Comparison of ENCODE assay signal across 27 mouse cellular contexts in the genomic region with DNA sequence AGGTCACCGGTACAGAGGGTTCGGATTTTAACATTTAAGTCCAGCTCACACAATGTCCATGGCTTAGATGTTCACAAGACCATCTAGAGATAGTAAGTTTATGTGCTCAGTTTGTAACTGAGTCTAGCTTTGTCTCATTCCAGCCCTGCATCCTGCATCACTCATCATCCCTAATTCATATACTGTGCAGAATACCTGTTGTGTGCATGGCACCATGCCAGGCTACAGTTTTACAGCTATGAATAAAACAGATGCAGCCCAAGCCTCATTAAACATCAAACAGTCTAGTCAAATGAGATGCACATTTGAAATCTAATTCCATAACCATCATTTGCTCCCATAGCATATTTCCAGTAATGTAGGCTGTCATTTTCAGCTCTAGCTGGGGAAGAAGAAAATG.
DNase-seq lines count a peak whose midpoint lies in the region; ATAC-seq and TF ChIP-seq lines count a peak whose summit lies in the region.
"Had no signal": no experiment of that assay in that cellular context is flagged by ENCODE, and none has a peak within 500 bp of the region (broad histone marks: within the 10 kb centered on the region; RNA-seq: fewer than 3 reads in every experiment).

No protein-coding gene starts in this region.

- H3K4me3 ChIP-seq in hindbrain, embryonic 13.5 days = no peak overlapping the region
- no peak overlapping the region for H3K4me3 ChIP-seq in hindbrain, embryonic 11.5 days (ENCODE audit: low read depth, low read length)
- no peak overlapping the region for H3K4me3 ChIP-seq in neural tube, embryonic 13.5 days
- no peak overlapping the region for H3K4me3 ChIP-seq in hindbrain, postnatal 0 days (ENCODE audit: low read length)
- H3K4me3 ChIP-seq: heart, embryonic 10.5 days; heart, embryonic 15.5 days; limb, embryonic 12.5 days; liver, embryonic 15.5 days; myocyte; stomach, embryonic 15.5 days had no signal

- H3K9ac ChIP-seq in hindbrain, embryonic 13.5 days = no peak overlapping the region
- no peak overlapping the region for H3K9ac ChIP-seq in hindbrain, embryonic 11.5 days (ENCODE audit: low read depth, low read length)
- no peak overlapping the region for H3K9ac ChIP-seq in neural tube, embryonic 13.5 days
- no peak overlapping the region for H3K9ac ChIP-seq in hindbrain, postnatal 0 days (replicated peaks; ENCODE audit: low read length)
- H3K9ac ChIP-seq: heart, embryonic 15.5 days; limb, embryonic 12.5 days; liver, embryonic 15.5 days; lung, embryonic 14.5 days; stomach, embryonic 15.5 days had no signal

- no peak overlapping the region for H3K4me2 ChIP-seq in hindbrain, embryonic 13.5 days
- no peak overlapping the region for H3K4me2 ChIP-seq in hindbrain, embryonic 11.5 days (replicated peaks; ENCODE audit: low read depth, low read length)
- H3K4me2 ChIP-seq in neural tube, embryonic 13.5 days = no peak overlapping the region
- H3K4me2 ChIP-seq in hindbrain, postnatal 0 days (ENCODE audit: low read depth, low read length) = no peak overlapping the region
- H3K4me2 ChIP-seq: heart, embryonic 15.5 days; limb, embryonic 12.5 days; liver, embryonic 15.5 days; lung, embryonic 14.5 days; stomach, embryonic 15.5 days had no signal

- WGBS in hindbrain, embryonic 13.5 days = 99% methylated on average over 2 of the region's 2 CpGs
- WGBS in hindbrain, embryonic 11.5 days = 94% methylated on average over 2 of the region's 2 CpGs
- WGBS in neural tube, embryonic 13.5 days = 94% methylated on average over 2 of the region's 2 CpGs
- WGBS in hindbrain, postnatal 0 days = 93% methylated on average over 2 of the region's 2 CpGs

- H3K27ac ChIP-seq in hindbrain, embryonic 13.5 days = no peak overlapping the region
- H3K27ac ChIP-seq in hindbrain, embryonic 11.5 days (ENCODE audit: low read depth, low read length) = no peak overlapping the region
- H3K27ac ChIP-seq in neural tube, embryonic 13.5 days (replicated peaks) = no peak overlapping the region
- no peak overlapping the region for H3K27ac ChIP-seq in hindbrain, postnatal 0 days
- H3K27ac ChIP-seq: heart, embryonic 10.5 days; heart, embryonic 15.5 days; limb, embryonic 12.5 days; liver, embryonic 15.5 days; stomach, embryonic 15.5 days had no signal

- ATAC-seq in hindbrain, embryonic 13.5 days (ENCODE audit: low FRiP score) = peak; percentile 71
- no peak for ATAC-seq in hindbrain, embryonic 11.5 days (ENCODE audit: low FRiP score)
- peak; percentile 50 for ATAC-seq in neural tube, embryonic 13.5 days (ENCODE audit: low read depth)
- no peak for ATAC-seq in hindbrain, postnatal 0 days
- ATAC-seq: intestine, postnatal 0 days had no signal

- no peak for TF ChIP-seq CTCF in hindbrain, postnatal 0 days (IDR thresholded peaks at IDR 0.05; ENCODE audit: low read depth)

- no peaks in the 10 kb centered on the region for H3K9me3 ChIP-seq in hindbrain, embryonic 13.5 days
- no peaks in the 10 kb centered on the region for H3K9me3 ChIP-seq in hindbrain, embryonic 11.5 days (ENCODE audit: control insufficient read depth, low read length)
- H3K9me3 ChIP-seq in neural tube, embryonic 13.5 days = no peaks in the 10 kb centered on the region
- H3K9me3 ChIP-seq in hindbrain, postnatal 0 days (ENCODE audit: low read length) = no peaks in the 10 kb centered on the region
- H3K9me3 ChIP-seq: heart, embryonic 10.5 days; heart, embryonic 15.5 days; limb, embryonic 12.5 days; liver, embryonic 15.5 days; stomach, embryonic 15.5 days had no signal

- DNase-seq in hindbrain, embryonic 11.5 days (ENCODE audit: low spot score) = no peak
- DNase-seq in neural tube, embryonic 10.5 days (ENCODE audit: extremely low spot score, low spot score) = no peak
- DNase-seq in hindbrain, postnatal 0 days (ENCODE audit: low spot score) = peak; percentile 62
- DNase-seq in thymus, postnatal 0 days (ENCODE audit: low spot score) = no peak
- DNase-seq in urinary bladder, adult 18-20 months (ENCODE audit: low spot score in 2 of 2) = no peak
- DNase-seq: adrenal gland, adult 2 months; adrenal gland, postnatal 36 days; B cell, adult 2 months; cerebellum, adult 8-10 months; cerebellum, postnatal 36 days; gastrocnemius, postnatal 14 days; kidney, adult 9 months; kidney, postnatal 10 days; layer of hippocampus, postnatal 36 days; lung, embryonic 14.5 days; lung, postnatal 14 days; right cerebral cortex, postnatal 25 days; thymus, postnatal 14 days had no signal

- H3K27me3 ChIP-seq in hindbrain, embryonic 13.5 days = peaks cover 6% of the 10 kb centered on the region
- no peaks in the 10 kb centered on the region for H3K27me3 ChIP-seq in hindbrain, embryonic 11.5 days (ENCODE audit: control insufficient read depth, insufficient read depth, low read length)
- no peaks in the 10 kb centered on the region for H3K27me3 ChIP-seq in neural tube, embryonic 13.5 days
- H3K27me3 ChIP-seq in hindbrain, postnatal 0 days (ENCODE audit: insufficient read depth, low read length) = no peaks in the 10 kb centered on the region
- H3K27me3 ChIP-seq: heart, embryonic 15.5 days; limb, embryonic 12.5 days; liver, embryonic 15.5 days; stomach, embryonic 15.5 days had no signal

- peaks cover 7% of the 10 kb centered on the region; the same call in 1 of the 2 replicates for H3K4me1 ChIP-seq in hindbrain, embryonic 13.5 days (replicated peaks)
- 0 out of 2 replicates have a peak, but pooled peaks cover 2% of the 10 kb centered on the region for H3K4me1 ChIP-seq in hindbrain, embryonic 11.5 days (replicated peaks; ENCODE audit: control insufficient read depth, insufficient read depth, low read length)
- H3K4me1 ChIP-seq in neural tube, embryonic 13.5 days (replicated peaks) = peaks cover 7% of the 10 kb centered on the region; the same call in 1 of the 2 replicates
- no peaks in the 10 kb centered on the region for H3K4me1 ChIP-seq in hindbrain, postnatal 0 days (ENCODE audit: insufficient read depth, low read length)
- H3K4me1 ChIP-seq: liver, embryonic 15.5 days had no signal

- H3K36me3 ChIP-seq in hindbrain, embryonic 13.5 days = no peaks in the 10 kb centered on the region
- H3K36me3 ChIP-seq in hindbrain, embryonic 11.5 days (ENCODE audit: control insufficient read depth, insufficient read depth, low read length) = no peaks in the 10 kb centered on the region
- H3K36me3 ChIP-seq in neural tube, embryonic 13.5 days = no peaks in the 10 kb centered on the region
- no peaks in the 10 kb centered on the region for H3K36me3 ChIP-seq in hindbrain, postnatal 0 days (ENCODE audit: insufficient read depth, low read length)
- H3K36me3 ChIP-seq: heart, embryonic 10.5 days; heart, embryonic 15.5 days; limb, embryonic 12.5 days; liver, embryonic 15.5 days; stomach, embryonic 15.5 days had no signal

Comparison
In these comparisons a context has a peak if more than half of its experiments do, and no peak if none do; other contexts are left out.
1. ATAC-seq: peak in hindbrain, embryonic 13.5 days (single experiment) and neural tube, embryonic 13.5 days (single experiment); none in hindbrain, embryonic 11.5 days (single experiment) and hindbrain, postnatal 0 days (single experiment).